Mouse (Mus musculus): Measurements from ENCODE around the gene Olfr1358. TPM values are rescaled to one million over a fixed set of nuclear protein-coding genes. Genes with fewer than 3 reads are reported as not detected.
"Not testable (repeated sequence)": the region's sequence is repeated elsewhere in the genome, so short reads cannot be mapped to it uniquely, and the experiment has no call there.

Gene Olfr1358
- not detected for total RNA-seq (2022)

DNA sequence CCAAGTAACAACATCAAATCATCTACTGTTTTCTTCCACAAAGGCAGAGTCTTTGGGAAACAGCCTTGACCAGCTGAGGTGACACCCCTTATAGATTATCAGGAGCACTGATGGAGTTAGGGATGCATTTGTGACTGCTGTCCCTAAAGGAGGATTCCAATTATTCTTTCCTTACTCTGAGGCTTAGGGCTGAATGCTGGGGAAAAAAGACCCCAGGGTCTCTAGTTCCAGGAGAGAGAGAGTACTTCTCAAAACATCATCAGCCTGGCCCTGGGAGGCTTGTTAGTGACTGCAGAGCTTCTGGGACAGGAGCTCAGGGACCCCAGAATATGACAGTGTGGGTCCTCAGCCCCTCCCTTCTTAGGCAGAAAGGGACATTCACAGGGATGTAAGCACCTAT lies at the start of gene Olfr1358:
TSS of gene Olfr1358 (plus strand) at position 301 of the 400 bp plus-strand sequence.
- no peak for DNase-seq (ENCODE audit: low spot score in 2 of 2)

GRCm38 (mm10) chr10:78467761-78468310 lies 49.4 kb upstream of the Olfr1358 start:
- no peak for DNase-seq (ENCODE audit: low spot score in 2 of 2)

DNA sequence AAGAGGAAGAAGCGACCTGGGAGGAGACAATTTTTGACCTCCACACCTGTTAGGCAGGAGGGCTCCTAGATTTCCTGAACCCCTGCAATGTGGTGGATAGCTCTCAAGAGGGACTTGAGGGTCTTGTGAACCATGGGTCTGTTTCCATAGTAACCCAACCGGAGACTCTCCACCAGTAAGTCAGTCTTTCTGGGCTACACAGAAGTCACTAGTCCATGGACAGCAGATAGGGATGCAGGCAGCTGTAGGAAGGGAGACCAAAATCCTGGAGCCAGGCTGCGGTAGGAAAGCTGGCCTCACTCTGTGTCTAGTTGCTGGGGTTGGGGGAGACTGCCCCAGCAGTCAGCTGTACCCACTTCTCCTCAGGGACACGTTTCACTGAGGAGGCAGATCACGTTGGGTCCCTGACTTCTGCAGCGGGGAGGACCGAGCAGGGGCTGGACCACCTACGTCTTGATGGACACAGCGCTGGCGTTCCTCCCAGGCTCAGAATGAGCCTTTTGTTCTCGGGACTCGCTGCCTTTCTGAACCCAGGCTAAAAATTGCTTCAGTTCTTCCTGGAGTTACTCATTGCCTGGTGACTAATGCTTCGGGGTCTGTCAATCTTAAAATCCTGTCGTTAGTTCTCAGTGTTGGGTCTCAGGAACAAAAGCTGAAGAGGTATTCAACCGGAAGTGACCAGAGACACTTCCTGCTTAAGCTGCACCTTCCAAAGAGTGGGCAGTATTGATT lies 46.5 kb upstream of the Olfr1358 start:
- peak in 1 of 2 experiments; percentile 51 for DNase-seq (ENCODE audit: low spot score in 2 of 2)

- no peak for DNase-seq (ENCODE audit: low spot score in 2 of 2)
Measured at GRCm38 (mm10) chr10:78472046-78472445, 45.2 kb upstream of the Olfr1358 start.

- no peak for DNase-seq (ENCODE audit: low spot score in 2 of 2)
Measured at GRCm38 (mm10) chr10:78473434-78473833, 43.8 kb upstream of the Olfr1358 start.

- DNase-seq (ENCODE audit: low spot score in 2 of 2): no peak
Measured at GRCm38 (mm10) chr10:78474759-78475158, 42.5 kb upstream of the Olfr1358 start.

GRCm38 (mm10) chr10:78476821-78477220 lies 40.4 kb upstream of the Olfr1358 start:
- no peak for DNase-seq (ENCODE audit: low spot score in 2 of 2)

DNA sequence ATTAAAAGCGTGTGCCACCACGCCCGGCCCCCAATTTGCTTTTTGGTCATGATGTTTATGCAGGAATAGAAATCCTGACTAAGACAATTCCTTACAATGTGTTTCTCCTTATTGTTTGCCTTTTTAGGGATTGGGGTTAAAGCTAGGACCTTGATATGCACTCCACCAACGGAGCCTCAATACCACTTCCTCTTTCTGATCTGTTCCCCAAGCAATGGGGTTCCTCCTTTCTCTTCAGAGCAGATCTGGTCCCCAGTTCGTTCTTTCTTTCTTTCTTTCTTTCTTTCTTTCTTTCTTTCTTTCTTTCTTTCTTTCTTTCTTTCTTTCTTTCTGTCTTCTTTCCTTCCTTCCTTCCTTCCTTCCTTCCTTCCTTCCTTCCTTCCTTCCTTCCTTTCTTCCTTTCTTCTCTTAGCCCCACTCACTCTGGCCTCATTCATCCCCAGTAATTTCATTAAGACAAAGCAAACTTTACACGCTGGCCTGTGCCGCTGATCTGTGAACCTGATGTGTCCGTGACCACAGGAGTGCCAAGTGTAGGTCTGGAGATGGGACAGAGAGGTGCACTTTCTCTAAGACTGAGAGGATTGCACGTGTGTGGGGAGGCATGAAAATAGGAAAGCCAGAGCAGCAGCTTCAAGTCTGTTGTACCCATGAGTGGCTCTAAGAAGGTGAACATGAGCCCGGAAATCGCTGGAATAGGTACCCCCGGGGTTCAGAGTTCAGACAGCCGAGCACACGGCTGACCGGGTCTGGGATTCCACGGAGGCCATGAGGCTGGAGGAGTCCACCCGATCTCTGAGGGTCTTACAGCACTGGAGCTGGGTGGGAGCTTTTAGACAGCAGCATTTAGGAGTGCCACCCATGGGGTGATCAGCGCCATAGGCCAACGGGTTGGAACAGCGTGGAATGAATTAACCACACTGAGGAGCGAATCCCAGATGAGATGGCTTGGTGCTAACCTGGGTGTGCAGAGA lies 36.0 kb upstream of the Olfr1358 start:
- DNase-seq (ENCODE audit: low spot score in 2 of 2): no peak

DNA sequence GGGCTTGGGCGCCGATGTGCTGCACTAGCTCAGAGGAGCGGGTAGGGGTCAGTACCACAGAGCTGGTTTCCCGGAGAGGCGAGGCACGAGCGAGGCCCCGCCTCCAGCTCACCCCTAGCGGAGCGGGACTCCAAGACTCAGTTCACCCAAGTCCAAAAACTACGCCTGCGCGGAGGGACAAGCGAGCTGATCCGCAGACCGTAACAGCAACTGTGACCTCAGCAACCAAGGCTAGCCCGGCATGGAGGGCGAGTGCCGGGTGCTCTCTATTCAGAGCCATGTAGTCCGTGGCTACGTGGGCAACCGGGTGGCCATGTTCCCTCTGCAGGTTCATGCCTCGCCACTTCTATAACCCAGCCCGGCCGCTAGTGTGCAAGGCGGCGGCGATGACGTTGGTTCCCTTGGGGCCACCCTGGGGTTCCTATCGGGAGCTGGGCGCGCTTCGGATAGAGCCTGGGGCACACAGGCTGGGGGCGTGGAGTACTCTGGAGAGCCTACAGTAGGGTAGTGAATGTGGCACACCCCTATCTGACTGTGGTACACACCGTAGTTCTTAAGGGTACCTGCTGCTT lies 35.2 kb upstream of the Olfr1358 start:
- no peak for DNase-seq (ENCODE audit: low spot score in 2 of 2)

- DNase-seq (ENCODE audit: low spot score in 2 of 2): not testable (repeated sequence)
Measured at GRCm38 (mm10) chr10:78485369-78485768, 31.9 kb upstream of the Olfr1358 start.

DNA sequence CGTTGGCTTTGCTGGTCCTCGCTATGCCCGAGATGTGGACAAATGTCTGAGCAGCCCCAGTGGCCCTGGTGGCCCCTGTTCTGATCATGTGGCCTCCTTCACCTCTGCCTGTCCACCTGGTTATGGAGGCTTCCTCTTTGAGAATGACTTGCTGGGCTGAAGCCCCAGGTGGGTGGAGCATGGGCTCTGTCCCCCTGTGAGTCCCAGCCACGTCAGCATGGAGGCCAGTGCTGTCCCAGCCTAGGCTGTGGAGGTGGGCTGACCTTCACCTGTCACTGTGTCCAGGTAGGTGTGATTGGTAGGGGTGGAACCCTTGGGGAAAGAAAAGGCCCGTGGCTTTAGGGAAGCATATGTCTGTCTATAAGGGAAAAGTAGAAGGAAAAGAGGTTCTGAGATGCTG lies 30.4 kb upstream of the Olfr1358 start:
- DNase-seq (ENCODE audit: low spot score in 2 of 2): no peak

DNA sequence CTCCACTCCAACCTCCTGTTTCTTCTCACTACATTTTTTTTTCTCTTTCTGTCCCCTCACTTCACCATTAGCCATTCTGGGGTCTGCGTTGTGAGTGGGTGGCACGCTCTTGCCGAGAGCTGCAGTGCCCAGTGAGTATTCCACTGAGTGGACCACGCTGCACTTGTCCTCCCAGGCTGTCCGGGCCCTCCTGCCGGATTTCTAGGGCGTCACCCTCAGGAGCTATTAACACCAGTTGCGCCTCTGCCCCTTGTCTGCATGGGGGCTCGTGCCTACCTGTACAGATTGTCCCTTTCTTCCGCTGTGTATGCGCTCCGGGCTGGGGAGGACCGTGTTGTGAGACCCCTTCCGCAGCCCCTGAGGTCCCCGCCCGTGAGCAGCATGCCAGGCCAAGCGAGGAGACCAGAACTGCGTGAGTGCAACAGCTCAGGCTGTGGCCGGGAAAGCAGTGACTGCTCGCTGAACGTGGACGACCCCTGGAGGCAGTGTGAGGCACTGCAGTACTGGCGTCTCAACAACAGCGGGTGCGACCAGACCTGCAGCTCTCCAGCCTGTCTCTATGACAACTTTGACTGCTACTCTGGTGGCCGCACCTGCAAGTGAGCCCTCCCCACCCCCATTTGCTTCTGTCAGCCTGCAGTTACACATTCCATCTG lies 29.7 kb upstream of the Olfr1358 start:
- DNase-seq (ENCODE audit: low spot score in 2 of 2): peak; percentile 57 to 65

GRCm38 (mm10) chr10:78502986-78503733 lies 14.1 kb upstream of the Olfr1358 start:
- no peak for DNase-seq (ENCODE audit: low spot score in 2 of 2)

- DNase-seq (ENCODE audit: low spot score in 2 of 2): no peak
Measured at GRCm38 (mm10) chr10:78519792-78520191, 2.6 kb downstream of the Olfr1358 start.

DNA sequence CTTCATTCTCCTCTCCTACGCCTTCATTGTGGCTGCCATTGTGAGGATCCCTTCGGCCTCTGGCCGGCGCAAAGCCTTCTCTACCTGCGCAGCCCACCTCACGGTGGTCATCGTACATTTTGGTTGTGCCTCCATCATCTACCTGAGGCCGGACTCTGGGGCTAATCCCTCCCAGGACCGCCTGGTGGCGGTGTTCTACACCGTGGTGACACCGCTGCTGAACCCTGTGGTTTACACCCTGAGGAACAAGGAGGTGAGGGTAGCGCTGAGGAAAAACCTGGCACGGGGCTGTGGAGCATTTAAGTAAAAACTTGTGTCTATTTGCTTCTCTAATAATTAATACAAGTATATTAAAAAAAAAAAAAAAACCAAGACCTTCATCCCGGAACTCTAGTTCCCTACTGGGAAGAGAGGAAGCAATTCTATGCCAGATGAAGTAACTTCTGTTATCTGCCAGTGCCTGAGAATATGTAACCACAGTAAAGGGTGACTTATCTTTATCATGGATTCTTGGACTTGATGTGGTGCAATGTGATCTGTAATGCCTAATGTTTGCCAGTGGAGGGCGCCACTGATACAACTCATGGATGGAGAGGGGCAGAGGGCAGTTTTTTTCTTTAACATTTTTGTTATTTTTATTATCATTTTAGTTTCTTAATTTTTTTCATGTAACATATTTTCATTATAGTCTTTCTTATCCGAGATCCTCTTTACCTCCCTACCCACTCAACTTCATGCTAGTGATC lies 3.2 kb downstream of the Olfr1358 start:
- no peak for DNase-seq (ENCODE audit: low spot score in 2 of 2)

- not testable (repeated sequence) for DNase-seq (ENCODE audit: low spot score in 2 of 2)
Measured at GRCm38 (mm10) chr10:78525071-78525470, 7.8 kb downstream of the Olfr1358 start.

DNA sequence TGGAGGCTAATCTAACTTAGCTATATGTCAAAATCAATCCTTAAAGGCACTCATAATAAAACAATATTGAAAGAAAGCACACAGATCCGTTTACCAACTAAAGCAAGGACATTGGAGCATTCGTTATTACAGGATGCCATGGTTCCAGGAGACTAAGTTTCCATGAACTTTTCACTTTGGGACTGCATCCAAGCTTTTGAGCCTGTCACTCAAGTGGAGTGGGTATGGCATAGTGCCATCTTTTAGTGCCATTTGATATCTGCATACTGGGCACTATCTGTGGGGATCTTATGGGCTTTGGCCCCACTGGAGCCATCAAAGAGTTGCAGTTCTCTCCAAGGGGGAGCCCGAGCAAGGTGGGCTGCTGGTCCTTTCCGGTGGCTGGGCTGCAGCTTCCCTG lies 8.3 kb downstream of the Olfr1358 start:
- DNase-seq (ENCODE audit: low spot score in 2 of 2): no peak

DNA sequence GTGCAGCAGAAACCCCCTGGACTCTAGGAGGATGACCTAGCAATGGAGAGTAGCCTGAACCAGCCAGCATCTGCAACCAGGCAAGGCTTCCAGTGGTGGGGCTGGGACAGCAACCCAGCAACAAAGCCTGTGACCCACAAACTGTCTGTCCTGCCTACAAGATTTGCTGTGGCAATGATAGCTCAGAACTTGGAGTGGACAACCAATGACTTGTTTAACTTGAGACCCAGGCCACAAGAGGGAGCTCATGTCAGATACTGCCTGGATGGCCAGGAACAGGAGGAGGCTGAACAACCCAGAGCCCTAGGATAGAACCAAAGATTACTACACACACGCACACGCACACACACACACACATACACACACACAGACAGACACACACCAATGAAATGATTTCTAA lies 23.7 kb downstream of the Olfr1358 start:
- DNase-seq (ENCODE audit: low spot score in 2 of 2): no peak

GRCm38 (mm10) chr10:78565070-78565469 lies 47.8 kb downstream of the Olfr1358 start:
- DNase-seq (ENCODE audit: low spot score in 2 of 2): no peak

DNA sequence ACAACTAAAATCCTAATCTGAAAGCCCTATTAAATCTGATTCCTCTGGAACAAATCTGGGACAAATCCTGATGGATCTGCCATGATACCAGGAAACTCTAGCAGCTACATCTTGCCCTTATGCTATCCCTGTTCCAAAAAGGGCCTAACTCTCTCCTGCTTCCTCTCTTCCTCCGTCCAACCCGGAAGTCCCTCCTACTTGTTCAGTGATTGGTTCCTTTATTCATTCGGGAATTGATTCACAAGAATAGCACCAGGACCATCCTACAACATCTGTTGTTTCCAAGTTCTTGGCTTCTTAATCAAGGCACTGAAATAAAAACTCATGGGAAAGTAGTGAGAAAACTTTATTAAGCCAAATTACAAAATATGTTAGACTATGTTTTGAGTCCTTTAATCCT lies 52.0 kb downstream of the Olfr1358 start:
- DNase-seq (ENCODE audit: low spot score in 2 of 2): no peak

All from left cerebral cortex, adult 8-10 months (tissue).